Mouse (Mus musculus) 3134 (cell line): ENCODE data around the gene Rtn1.
"Not testable (repeated sequence)": the region's sequence is repeated elsewhere in the genome, so short reads cannot be mapped to it uniquely, and the experiment has no call there.

Experiments used
- DNase-seq: peaks from one replicate; pipeline ENCODE4 v3.0.0-alpha.2; 2011; ENCODE audit warnings: low spot score; ENCODE audit not compliant: insufficient read length; ENCODE audit errors: extremely low read depth

The Rtn1 gene

DNA sequence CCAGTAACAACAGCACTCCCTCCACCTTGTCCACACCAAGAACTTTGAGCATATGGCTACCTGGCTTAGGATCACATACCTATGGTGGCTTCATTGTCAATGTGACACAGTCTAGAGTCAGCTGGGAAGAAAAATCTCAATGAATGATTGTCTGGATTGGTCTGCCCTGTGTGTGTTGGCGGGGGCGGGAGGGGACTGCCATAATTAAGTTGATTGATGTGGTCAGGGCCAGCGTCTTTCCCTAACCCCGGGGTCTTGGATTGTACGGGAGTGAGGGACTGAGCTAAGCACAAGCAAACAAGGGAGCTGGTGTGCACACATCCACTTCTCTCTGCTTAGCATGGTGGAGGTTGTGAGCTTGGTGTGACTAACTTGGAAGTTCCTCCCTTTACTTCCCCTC lies 83.8 kb downstream of the Rtn1 start:
- DNase-seq = no peak

DNA sequence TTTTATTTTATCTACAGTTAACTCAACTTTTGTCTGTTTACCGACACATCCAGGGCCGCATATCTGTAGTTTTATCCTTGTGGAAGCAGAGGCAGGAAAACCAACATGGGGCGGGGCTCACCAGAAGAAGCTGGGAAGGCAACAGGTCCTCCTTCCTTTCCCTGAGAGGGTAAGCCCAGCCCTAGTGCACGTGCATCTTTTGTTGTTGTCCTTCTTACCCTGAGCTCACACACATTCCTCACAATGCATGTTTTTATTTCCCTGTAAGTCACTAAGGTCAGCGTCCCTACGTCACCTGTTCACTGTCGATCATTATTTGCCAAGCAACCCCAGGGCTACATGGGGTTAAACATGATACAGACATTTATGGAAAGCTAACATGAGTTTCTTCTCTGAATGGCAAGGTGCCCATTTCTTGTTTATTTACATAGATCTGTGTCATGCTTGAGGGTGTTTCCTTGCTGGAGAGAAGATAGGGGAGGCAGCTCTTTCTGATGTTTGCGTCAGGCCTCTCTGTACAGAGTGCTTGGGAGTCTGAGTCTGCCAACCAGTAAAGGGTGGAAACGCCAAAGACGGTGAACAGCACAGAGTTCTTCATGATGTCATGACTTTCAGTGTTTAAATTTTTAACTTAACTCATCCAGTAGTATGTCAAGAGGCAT lies 84.5 kb downstream of the Rtn1 start:
- no peak for DNase-seq

DNA sequence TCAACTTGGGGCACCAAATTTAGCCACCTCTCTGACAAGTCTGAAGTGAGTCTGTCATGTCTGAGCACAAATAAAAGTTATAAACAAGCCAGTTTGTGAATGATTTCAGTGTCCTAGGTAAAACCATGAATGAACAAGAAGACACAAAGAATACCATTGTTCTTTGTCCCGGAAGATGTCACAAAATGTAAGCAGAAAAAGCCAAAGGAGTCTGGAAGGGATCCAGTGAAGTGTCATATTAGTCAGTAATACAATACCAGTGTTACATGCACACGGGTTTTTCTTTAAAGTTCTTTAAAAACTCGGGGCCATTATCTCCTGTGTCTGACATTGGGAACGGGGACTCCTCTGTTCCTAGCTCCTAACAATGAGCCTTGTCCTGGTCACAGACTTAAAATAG lies 85.1 kb downstream of the Rtn1 start:
- no peak for DNase-seq

DNA sequence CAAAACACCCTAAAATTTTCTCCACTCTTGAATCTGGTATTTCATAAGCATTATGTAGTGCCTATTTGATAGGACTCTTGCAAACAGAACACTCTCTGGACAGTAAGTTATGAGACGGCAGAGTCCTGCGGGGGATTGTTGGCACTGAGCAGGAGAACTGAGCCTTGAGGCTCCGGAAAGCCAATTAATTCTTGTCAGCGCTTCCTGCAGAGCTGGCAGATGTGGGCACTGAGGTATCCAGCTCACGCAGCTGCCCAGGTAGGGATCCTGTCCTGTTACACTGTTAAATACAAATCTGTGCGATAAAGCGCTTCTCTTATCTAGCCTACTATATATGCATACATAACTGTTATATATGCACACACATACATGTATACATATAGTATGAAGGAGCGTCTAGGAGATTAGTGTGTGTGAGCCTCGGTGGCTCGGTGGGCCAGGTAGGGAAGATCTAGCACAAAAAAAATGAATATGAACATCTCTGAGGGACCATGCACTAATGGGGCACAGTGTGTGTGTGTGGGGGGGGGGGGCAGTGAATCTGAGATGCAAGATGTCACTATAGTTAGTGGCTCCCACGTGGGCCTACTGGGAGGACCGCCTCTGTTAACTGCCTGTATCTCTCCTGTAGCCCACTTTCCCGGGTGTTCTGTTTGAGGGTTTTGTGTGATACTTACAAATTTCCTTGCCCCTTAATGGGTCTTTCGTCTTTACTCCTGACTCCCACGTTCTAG lies 93.0 kb downstream of the Rtn1 start:
- DNase-seq = no peak

DNA sequence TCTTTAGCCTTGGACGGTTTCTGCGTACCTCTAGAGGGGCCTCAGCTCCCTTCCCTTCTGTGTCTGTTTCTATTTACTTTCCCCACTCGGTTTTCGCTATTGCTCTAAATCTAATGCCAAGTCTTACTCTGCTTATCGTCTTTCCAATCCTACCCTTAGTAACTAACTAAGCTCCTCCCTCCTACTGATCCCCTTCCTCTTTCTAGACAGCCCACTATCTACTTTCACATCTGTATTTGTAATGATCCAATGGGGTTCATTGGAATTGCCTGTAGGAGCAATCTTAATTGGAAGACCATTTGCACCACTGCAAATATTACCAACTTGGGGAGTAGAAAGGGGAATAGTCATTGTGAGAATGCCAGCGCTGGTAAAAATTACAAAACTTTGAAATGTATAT lies 98.0 kb downstream of the Rtn1 start:
- DNase-seq = no peak

DNA sequence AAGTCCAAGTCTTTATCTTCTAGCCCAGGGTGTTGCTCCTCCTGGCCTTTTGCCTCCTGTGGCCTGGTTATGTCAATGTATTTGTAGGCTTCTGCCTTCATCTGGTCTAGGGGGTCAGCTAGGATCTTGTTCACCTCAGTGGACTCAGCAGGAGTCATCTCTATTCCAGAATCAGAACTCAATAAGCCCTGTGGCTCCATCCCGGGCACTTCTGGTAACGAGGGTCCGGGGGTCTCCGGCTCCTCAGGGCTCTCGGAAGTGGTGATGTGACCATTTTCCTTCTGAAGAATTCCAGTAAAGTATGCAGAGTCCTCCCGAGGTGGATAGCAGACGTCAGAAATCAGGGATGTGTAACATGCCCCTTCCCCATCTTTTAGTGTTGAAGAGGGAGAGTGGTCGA lies 100.3 kb downstream of the Rtn1 start:
- DNase-seq = no peak

DNA sequence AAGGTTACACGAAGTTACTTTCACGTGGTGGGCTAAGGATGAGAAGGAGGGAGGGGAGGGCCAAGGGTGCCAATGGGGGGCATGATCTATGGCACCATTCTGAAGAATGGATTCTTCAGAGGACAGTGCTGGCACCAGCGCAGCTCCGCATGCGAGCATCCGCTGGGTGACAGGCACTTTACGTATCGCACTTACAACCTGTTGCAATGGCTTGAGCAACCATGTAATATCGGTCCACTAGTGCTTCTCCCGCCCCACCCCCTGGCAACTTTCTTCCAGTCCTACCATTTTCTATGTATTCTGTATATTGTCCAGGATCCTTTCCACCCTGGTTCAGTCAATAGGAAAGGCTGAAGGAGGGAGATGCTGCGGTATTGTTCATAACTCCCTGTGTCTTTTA lies 102.6 kb downstream of the Rtn1 start:
- no peak for DNase-seq

DNA sequence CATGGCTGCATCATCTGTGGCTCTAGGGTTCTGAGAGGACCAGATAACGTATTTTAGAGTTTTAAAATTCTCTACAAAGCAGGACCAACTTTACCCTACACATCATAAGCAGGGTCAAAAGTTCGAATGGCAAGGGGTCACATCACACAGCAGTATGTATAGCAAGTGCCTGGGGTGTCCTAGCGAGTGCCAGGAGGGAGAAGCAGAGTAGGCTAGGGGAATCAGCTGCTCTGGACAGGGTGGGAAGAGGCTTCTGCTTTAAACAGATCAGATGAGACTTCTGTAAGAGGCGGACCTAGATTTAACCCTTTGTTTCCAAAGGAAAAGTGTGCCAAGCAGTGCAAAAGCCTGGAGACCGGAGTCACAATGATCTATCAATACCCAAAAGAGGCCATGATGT lies 103.4 kb downstream of the Rtn1 start:
- no peak for DNase-seq

DNA sequence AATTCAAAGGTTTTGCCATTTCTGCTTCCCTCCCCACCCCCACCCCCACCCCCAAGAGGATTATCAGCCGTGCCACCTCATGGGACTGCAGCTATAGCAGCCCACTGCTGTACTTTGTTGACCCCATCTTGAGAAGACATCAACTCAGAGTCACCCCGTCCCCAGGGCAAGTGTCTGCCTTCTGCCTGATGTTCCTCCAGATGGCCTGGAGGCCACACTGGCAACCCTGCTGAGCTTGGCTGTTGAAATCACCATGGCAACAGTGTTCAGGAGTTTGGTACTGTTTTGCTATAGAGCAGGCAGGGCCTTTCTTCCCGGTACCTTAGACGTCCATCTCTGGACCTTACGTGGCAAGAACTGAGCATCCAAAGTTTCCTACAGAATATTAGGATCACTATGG lies 103.9 kb downstream of the Rtn1 start:
- DNase-seq = no peak

DNA sequence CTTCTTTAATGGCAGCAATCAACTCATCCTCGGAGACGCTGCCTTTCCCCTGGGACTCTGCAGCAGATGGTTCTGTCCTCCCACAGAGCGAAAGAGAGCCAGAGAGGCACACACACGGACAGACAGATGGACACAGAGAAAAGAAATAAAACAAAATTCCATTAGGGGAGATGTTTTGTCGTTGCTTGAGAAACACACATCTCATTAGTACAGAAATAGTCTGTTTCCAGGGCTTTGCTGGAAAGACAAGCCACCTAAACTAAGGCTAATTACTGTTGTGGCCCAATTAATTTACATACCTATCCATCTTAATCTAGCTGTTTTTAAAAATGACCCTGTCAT lies 104.5 kb downstream of the Rtn1 start:
- DNase-seq = no peak

DNA sequence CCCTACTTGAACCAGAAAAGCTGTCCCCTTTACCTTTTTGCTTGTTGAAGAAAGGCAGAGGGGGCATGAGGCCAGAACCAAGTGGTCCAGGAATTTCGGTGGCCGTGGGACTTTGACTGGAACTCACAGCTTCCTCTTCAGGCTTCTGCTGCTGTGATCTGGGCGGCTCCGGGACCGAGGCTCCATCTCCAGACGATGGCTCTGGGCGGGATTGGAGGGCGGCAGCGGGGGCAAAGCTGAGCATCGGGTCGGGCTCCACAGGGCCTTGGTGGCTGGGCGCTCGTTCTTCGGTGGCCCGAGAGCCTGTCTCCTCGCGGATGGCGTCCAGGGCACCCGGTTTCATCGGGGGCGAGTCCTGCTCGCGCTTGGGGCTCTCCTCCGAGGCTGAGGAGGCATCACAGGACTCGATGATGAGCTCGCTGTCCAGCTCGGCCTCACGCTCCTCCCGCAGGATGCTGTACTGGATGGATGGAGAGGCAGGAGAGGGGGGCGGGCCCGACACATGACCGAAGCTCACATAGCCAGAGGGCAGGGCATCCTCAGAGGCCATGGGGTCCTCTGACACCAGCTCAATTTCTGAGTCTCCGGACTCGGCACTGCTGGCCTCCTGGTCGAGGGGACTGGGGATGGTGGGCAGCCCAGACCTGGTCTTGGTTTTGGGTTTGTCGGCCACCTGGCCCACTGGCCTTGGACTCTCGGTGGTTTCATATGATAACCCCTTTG lies 105.1 kb downstream of the Rtn1 start:
- DNase-seq = no peak

DNA sequence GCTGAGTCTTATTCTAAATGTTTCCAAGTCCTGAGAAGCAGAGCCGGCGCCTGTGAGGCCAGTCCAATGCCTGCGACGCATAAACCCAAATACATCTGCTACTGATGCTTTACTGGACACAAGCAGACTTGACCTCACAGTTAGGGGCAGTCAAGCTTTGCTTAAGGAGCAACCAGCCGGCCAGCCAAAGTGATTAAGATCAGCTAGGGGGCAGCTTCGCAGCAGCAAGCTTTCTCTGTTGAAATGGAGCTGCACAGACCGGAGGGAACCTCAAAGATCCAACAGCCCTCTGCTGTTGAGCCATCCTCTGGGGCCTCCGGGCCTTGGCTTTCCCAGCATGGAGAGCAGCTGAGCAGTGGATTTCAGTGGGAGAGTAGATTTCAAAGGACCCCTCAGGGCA lies 107.4 kb downstream of the Rtn1 start:
- DNase-seq = no peak

DNA sequence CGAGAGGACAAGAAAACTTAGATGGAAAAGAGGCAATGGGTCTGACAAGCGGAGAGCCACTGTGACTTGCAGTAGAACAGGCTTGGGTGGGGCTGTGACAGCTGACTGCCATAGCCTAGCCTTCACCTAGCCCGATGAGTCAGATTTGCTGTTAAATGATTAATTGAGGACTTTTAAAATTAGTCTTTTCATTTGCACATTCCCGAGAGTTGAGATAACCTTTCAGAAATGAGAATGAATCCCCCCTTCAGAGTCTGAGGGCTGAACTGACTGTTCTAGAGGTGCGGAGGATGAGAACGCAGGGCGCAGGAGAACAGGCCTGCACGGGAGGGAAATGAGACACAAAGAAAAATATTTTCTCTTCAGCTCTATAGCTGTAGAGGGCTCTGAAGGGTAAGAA lies 107.9 kb downstream of the Rtn1 start:
- DNase-seq = no peak

DNA sequence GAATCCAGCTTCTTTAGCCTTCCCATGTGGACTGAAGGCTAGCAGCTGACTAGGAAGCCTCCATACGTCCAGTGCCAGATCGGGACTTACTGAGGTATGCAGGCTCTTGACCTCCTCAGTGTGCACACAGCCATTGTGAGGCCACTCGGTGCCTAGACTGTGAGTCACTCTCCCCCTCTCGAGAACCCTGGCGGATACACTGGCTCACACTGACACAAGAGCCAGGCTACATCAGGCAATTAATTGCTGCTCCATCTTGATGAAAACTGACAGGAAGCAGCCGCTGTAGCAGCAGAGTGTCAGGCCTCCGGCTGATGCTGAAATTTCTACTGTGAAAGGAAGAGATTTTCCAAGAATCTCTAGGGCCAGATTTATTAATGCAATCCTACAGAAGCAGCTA lies 110.6 kb downstream of the Rtn1 start:
- no peak for DNase-seq

DNA sequence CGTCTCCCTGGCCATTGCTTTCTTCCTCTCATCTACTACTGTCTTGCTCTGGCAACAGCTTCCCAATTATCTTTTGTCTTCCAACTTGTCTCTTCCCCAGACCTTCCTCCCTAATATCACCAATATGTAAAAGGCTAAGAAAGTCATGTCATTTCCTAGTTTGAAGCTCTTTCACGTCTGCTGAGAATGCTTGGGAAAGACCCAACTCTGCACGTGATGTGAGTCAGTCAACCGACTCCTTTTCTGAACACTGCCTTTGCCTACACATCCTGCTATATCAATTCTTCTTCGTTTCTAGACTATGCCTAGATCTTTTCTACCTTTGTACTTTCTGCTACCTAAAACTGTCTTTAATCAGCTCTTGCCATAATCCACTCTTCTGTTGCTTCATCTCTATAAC lies 112.3 kb downstream of the Rtn1 start:
- DNase-seq = no peak

DNA sequence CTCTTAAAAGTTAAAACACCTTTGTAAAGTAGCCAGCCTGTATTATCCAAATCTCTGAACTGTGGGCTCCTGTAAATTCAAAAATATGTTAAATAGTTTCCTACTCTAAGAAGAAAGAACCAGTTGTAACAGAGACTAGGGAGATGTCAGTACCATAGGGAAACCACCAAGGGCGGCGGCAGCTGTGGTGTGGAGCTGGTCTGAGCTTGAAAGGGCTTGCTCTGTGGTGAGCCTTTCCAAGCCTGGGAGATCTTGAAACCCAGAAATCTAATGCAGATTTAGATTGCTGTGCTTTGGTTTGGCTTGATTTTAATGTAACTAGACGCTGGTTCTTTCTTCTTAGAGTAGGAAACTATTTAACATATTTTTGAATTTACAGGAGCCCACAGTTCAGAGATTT lies 115.7 kb downstream of the Rtn1 start:
- DNase-seq = not testable (repeated sequence)

DNA sequence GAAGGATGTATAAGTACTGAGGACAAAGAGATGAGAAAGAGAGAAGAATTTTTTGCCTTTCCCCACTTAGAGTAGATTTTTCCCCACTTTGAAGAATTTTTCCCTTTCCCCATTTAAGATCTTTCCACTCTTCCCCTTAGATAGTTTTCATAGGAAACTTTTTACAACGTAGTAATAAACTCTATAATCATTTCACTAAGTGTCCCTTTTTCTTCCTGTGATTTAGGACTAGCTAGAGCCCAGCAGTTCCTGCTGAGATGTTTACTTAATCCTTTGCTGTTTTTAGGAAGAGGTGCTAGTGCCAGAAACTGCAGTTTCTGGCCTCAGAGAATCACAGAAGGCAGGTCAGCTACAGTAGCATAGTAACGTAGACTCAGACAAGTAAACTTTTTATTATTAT lies 116.3 kb downstream of the Rtn1 start:
- no peak for DNase-seq

DNA sequence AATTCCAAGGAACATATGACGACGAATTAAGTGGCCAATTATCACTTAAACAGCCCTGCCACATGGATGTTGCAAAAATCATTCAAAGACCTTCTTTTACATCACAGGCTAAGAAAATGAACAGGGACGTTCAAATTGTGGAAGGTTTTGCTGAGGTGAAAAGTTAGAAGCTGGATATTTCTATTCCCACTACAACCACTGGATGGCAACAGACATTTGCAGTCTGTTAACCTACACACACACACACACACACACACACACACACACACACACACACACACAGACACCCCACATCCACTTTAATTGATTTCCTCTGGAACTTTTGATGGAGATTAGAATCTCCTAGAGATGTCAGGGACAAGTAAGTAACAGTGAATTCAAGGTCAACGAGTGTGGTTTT lies 117.6 kb downstream of the Rtn1 start:
- DNase-seq = no peak

DNA sequence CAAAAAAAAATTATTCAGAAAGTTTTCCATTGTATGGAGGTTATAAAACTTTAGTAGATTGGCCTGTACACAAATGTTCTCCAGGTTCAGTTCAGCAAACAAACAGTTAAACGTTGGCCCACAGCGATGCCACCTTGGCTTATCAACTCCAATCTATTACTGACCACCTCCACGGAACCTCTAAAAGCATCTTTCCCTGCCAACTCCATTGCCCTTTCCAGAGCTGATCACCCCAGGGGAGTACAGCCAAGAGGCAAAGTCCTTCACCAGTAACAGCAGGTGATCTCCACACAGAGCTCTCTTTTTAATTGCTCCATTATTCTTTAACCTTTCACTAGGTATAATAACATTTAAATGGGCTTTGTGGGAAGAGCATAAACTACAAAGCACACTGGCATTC lies 120.6 kb downstream of the Rtn1 start:
- DNase-seq = no peak

DNA sequence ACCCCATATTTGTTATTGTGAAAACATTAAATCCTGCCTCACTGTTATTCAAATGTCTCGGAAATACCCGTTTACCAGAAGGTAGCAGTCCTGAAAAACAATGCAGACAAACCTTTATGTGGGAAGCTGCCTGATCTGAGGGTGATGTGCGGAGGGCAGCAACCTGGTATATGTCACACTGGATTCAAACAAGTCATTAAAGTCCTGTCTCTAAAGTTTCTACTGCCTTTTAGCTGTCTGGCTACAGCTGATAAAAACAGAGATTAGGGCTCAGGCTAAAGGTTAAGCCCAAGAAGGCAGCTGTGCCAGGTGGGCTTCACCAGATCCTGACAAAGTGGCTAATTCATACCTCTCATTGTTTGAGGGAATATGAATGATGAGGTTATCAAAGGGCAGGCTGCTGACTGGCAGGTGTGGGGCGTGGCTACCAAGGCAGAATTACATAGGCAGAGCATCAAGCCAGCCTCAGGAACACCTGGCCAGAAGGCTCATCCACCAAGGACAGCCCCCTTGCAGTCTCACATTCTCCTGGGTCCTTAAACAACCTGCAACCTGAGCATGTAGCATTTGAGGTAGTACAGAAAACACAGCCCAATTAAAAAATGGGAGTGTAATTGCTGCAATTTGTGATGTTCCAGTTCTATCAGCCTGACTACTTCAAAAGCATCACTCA lies 121.4 kb downstream of the Rtn1 start:
- no peak for DNase-seq
